7 mouse cellular contexts compared by ENCODE assay signal in the genomic region with DNA sequence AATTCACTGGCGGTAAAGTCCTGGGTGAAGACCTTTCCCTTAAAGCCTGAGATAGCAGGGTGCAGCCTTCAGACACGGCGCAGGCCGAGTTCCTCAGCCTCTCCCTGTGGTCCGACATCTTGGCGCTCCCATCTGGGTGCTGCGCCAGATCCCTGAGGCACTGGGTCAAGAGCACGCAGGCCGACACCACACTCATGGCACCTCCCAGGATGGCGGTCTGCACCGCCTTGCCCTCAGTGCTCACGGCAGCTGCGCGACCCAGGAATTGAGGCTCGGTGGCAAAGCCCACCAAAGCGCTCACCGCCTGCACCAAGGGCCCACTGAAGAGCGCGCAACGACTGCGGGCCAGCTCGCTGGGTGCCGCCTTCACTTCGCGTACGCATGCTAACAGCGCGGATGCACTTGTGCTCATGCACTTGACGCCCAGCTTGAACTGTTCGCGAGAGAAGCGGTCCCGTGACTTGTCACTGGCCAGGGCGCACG. TPM values are rescaled to one million over a fixed set of nuclear protein-coding genes. Genes with fewer than 3 reads are reported as not detected.
DNase-seq lines count a peak whose midpoint lies in the region; ATAC-seq lines count a peak whose summit lies in the region.

No protein-coding gene starts in this region.

- H3K4me3 ChIP-seq in neural tube, embryonic 11.5 days (ENCODE audit: low read depth, low read length) = peak overlapping the region; percentile 77
- H3K4me3 ChIP-seq in heart, embryonic 11.5 days (ENCODE audit: low read depth, low read length) = peak overlapping the region; percentile 92
- peak overlapping the region; percentile 71 for H3K4me3 ChIP-seq in limb, embryonic 15.5 days
- H3K4me3 ChIP-seq in neural tube, embryonic 15.5 days (replicated peaks) = peak overlapping the region; percentile 83

- no peaks in the 10 kb centered on the region for H3K27me3 ChIP-seq in neural tube, embryonic 11.5 days (ENCODE audit: control insufficient read depth, insufficient read depth, low read length)
- H3K27me3 ChIP-seq in heart, embryonic 11.5 days (ENCODE audit: control insufficient read depth, insufficient read depth, low read length) = no peaks in the 10 kb centered on the region
- no peaks in the 10 kb centered on the region for H3K27me3 ChIP-seq in limb, embryonic 15.5 days
- H3K27me3 ChIP-seq in neural tube, embryonic 15.5 days (replicated peaks) = no peaks in the 10 kb centered on the region

- no peak overlapping the region for H3K9ac ChIP-seq in neural tube, embryonic 11.5 days (ENCODE audit: low read length)
- H3K9ac ChIP-seq in heart, embryonic 11.5 days (ENCODE audit: low read depth, low read length) = peak overlapping the region; percentile 97
- H3K9ac ChIP-seq in limb, embryonic 15.5 days = no peak overlapping the region; the same call in 1 of the 2 replicates
- H3K9ac ChIP-seq in neural tube, embryonic 15.5 days (replicated peaks) = peak overlapping the region; percentile 92; the same call in 1 of the 2 replicates

- peak overlapping the region; percentile 83 for H3K4me2 ChIP-seq in neural tube, embryonic 11.5 days (ENCODE audit: low read depth)
- peak overlapping the region; percentile 93 for H3K4me2 ChIP-seq in heart, embryonic 11.5 days
- H3K4me2 ChIP-seq in limb, embryonic 15.5 days = peak overlapping the region; percentile 96
- H3K4me2 ChIP-seq in neural tube, embryonic 15.5 days = peak overlapping the region; percentile 70

- peaks cover 26% of the 10 kb centered on the region for H3K4me1 ChIP-seq in neural tube, embryonic 11.5 days (ENCODE audit: control insufficient read depth, insufficient read depth, low read length)
- H3K4me1 ChIP-seq in heart, embryonic 11.5 days (ENCODE audit: control insufficient read depth, insufficient read depth, low read length) = peaks cover 33% of the 10 kb centered on the region
- peaks cover 43% of the 10 kb centered on the region for H3K4me1 ChIP-seq in limb, embryonic 15.5 days
- H3K4me1 ChIP-seq in neural tube, embryonic 15.5 days = peaks cover 64% of the 10 kb centered on the region

- no peaks in the 10 kb centered on the region for H3K9me3 ChIP-seq in neural tube, embryonic 11.5 days (ENCODE audit: control insufficient read depth, low read length)
- H3K9me3 ChIP-seq in heart, embryonic 11.5 days (replicated peaks; ENCODE audit: control insufficient read depth, low read length) = no peaks in the 10 kb centered on the region
- H3K9me3 ChIP-seq in limb, embryonic 15.5 days = no peaks in the 10 kb centered on the region
- no peaks in the 10 kb centered on the region for H3K9me3 ChIP-seq in neural tube, embryonic 15.5 days (replicated peaks)

- no peak for DNase-seq in neural tube, embryonic 11.5 days (ENCODE audit: low spot score)
- no peak for DNase-seq in neural tube, embryonic 10.5 days (ENCODE audit: extremely low spot score, low spot score)
- peak; percentile 31 to 34 for DNase-seq in cerebellum, postnatal 10 days
- DNase-seq in spleen, postnatal 10 days (ENCODE audit: low spot score in 2 of 2) = no peak

- H3K27ac ChIP-seq in neural tube, embryonic 11.5 days (ENCODE audit: low read depth, low read length) = no peak overlapping the region
- no peak overlapping the region for H3K27ac ChIP-seq in heart, embryonic 11.5 days (ENCODE audit: low read depth, low read length)
- 0 out of 2 replicates have a peak overlapping the region, but pooled peaks have one; percentile 93 for H3K27ac ChIP-seq in limb, embryonic 15.5 days
- peak overlapping the region; percentile 94 for H3K27ac ChIP-seq in neural tube, embryonic 15.5 days (replicated peaks)

- peaks cover 3% of the 10 kb centered on the region for H3K36me3 ChIP-seq in neural tube, embryonic 11.5 days (ENCODE audit: control insufficient read depth, insufficient read depth, low read length)
- H3K36me3 ChIP-seq in heart, embryonic 11.5 days (ENCODE audit: control insufficient read depth, insufficient read depth, low read length) = no peaks in the 10 kb centered on the region
- H3K36me3 ChIP-seq in limb, embryonic 15.5 days = peaks cover 14% of the 10 kb centered on the region; the same call in 1 of the 2 replicates
- H3K36me3 ChIP-seq in neural tube, embryonic 15.5 days = peaks cover under 1% of the 10 kb centered on the region

- ATAC-seq in neural tube, embryonic 11.5 days (ENCODE audit: insufficient read depth, low FRiP score, low TSS enrichment) = no peak
- no peak for ATAC-seq in heart, embryonic 11.5 days (replicated peaks; ENCODE audit: insufficient number of reproducible peaks, low FRiP score, low TSS enrichment)
- ATAC-seq in limb, embryonic 15.5 days (ENCODE audit: insufficient number of reproducible peaks, low FRiP score, low TSS enrichment, low read depth) = no peak
- no peak for ATAC-seq in neural tube, embryonic 15.5 days (ENCODE audit: low FRiP score)

- WGBS in neural tube, embryonic 11.5 days = 91% methylated on average over 35 of the region's 35 CpGs
- WGBS in heart, embryonic 11.5 days (ENCODE audit: insufficient replicate concordance) = 81% methylated on average over 35 of the region's 35 CpGs
- WGBS in limb, embryonic 15.5 days = 86% methylated on average over 35 of the region's 35 CpGs
- 91% methylated on average over 35 of the region's 35 CpGs for WGBS in neural tube, embryonic 15.5 days

RNA-seq across cellular contexts. Expression of gene Tlnrd1, which starts 1.9 kb away (rescaled TPM):
- polyA plus RNA-seq in neural tube, embryonic 11.5 days (2014; fragmentation: Nextera tagmentation; extraction: Ambion mirVana) = 17.8 and 19.8 TPM in 2 replicates
- polyA plus RNA-seq in heart, embryonic 11.5 days (2014; fragmentation: Nextera tagmentation; extraction: Ambion mirVana) = 13.9 and 14.9 TPM in 2 replicates
- 8.9 and 9.7 TPM in 2 replicates for polyA plus RNA-seq in limb, embryonic 15.5 days (2015; fragmentation: Nextera tagmentation; extraction: Ambion mirVana)
- polyA plus RNA-seq in neural tube, embryonic 15.5 days (2015; fragmentation: Nextera tagmentation; extraction: Ambion mirVana) = 10.9 TPM in 2 replicates

RNA-seq across cellular contexts. Expression of gene Mesd, which starts 2.1 kb away (rescaled TPM):
- 70.1 and 73.5 TPM in 2 replicates for polyA plus RNA-seq in neural tube, embryonic 11.5 days (2014; fragmentation: Nextera tagmentation; extraction: Ambion mirVana)
- polyA plus RNA-seq in heart, embryonic 11.5 days (2014; fragmentation: Nextera tagmentation; extraction: Ambion mirVana) = 73.4 and 87.5 TPM in 2 replicates
- 84.9 and 90.8 TPM in 2 replicates for polyA plus RNA-seq in limb, embryonic 15.5 days (2015; fragmentation: Nextera tagmentation; extraction: Ambion mirVana)
- polyA plus RNA-seq in neural tube, embryonic 15.5 days (2015; fragmentation: Nextera tagmentation; extraction: Ambion mirVana) = 61.6 and 75.5 TPM in 2 replicates

Comparison
In these comparisons a context has a peak if more than half of its experiments do, and no peak if none do; other contexts are left out.
1. H3K27ac ChIP-seq: peak in limb, embryonic 15.5 days (single experiment) and neural tube, embryonic 15.5 days (single experiment); none in neural tube, embryonic 11.5 days (single experiment) and heart, embryonic 11.5 days (single experiment).
2. H3K9ac ChIP-seq: peak in heart, embryonic 11.5 days (single experiment) and neural tube, embryonic 15.5 days (single experiment); none in neural tube, embryonic 11.5 days (single experiment) and limb, embryonic 15.5 days (single experiment).
3. DNase-seq: peak in cerebellum, postnatal 10 days (2 of 2); none in neural tube, embryonic 11.5 days (single experiment), neural tube, embryonic 10.5 days (single experiment) and spleen, postnatal 10 days (0 of 2).
4. Peak in every context shown above with its lines, with median percentiles within 50 percentile points of each other: H3K4me2 ChIP-seq and H3K4me3 ChIP-seq.